Mouse (Mus musculus): ENCODE measurements around the gene Acot10. TPM values are rescaled to one million over a fixed set of nuclear protein-coding genes. Genes with fewer than 3 reads are reported as not detected.

The Acot10 gene
- polyA plus RNA-seq, 1 experiment from 2014 or later: 0.26 TPM

DNA sequence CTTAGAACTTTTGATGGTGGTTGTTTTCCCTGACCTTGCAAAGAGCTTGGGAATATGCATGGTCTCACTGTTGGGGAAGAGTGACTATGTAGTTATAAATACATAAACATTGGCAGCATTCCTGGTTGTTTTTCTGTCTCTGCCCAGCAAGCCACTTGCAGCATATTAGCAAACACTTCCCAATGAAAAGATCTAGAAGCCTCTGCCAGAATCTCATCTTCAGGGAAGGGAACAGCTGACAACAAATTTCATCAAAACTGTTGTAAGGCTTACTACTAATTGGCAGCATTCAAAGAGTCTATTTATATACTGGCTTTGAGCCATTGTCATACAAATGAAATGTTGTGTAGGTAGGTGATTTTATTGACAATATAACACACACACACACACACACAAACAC lies 800 bp upstream of the Acot10 start:
- Histone ChIP-seq H3K27ac (ENCODE audit: low read length) (no peak overlapping the region), H3K27me3 (replicated peaks; ENCODE audit: insufficient read depth, low read length) (no peaks in the 10 kb centered on the region), H3K4me2 (replicated peaks; ENCODE audit: low read depth, low read length) (no peak overlapping the region), H3K4me3 (ENCODE audit: low read depth, low read length) (no peak overlapping the region), H3K4me1 (ENCODE audit: insufficient read depth, low read depth, low read length) (no peaks in the 10 kb centered on the region), H3K36me3 (ENCODE audit: insufficient read depth, low read length) (no peaks in the 10 kb centered on the region), H3K9me3 (ENCODE audit: low read length) (no peaks in the 10 kb centered on the region), H3K9ac (replicated peaks; ENCODE audit: low read depth) (no peak overlapping the region)
- TF ChIP-seq EP300 (IDR thresholded peaks at IDR 0.05) (no peak), CTCF (IDR thresholded peaks at IDR 0.05) (no peak)
- no peak for ATAC-seq
- DNase-seq (ENCODE audit: low spot score): peak; percentile 40

DNA sequence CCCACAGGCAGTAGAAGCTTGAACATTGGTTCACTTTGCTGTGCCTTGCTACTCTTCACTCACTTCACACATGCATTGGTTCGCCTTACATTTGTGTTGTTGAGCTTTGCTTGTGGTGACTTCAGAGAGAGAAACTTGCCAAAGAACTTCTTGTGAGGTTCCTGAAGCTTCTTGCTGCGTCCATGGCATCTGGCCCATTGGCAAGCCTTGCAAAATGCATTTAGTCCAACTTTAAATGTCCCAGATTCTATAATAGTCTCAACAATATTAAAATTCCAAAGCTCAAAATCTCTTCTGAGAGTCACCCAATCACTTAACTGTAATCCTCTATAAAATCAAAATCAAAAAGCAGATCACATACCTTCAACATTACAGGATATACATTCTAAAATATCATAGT lies 6.3 kb downstream of the Acot10 start:
- no peaks in the 10 kb centered on the region for H3K9me3 ChIP-seq (ENCODE audit: low read length)
- TF ChIP-seq CTCF (IDR thresholded peaks at IDR 0.05): no peak
- TF ChIP-seq EP300 (IDR thresholded peaks at IDR 0.05): no peak
- 44% methylated on average over 2 of the region's 2 CpGs for WGBS

DNA sequence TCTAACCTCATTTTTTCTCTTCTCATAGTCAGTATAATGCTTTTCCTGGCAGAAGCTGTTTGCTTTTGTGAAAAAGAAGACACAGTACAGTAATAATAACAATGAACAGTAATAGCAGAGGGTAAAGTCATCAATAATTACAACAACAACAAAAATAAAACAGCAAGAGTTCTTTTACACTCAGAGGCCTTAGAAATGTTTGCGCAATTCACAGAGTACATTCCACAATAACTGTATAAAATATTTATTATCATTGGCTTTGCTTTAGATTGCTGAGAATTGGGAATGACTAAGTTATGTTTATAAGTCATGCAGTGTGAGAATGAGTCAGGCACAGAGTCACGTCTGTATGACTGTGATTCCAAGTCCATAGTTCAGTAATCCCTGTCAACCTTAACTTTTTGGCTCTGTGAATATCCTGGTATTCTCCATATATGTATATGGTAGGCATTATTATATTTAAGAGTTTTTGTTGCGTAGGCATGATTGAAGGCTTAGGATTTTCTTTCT lies 23.6 kb downstream of the Acot10 start:
- no peak for ATAC-seq
- DNase-seq (ENCODE audit: low spot score): no peak
- H3K4me3 ChIP-seq (ENCODE audit: low read depth, low read length): no peak overlapping the region
- H3K9me3 ChIP-seq (ENCODE audit: low read length): no peaks in the 10 kb centered on the region
- no peak overlapping the region for H3K4me2 ChIP-seq (replicated peaks; ENCODE audit: low read depth, low read length)
- H3K9ac ChIP-seq (replicated peaks; ENCODE audit: low read depth): no peak overlapping the region
- no peak overlapping the region for H3K27ac ChIP-seq (ENCODE audit: low read length)
- WGBS: 71% methylated on average over 3 of the region's 3 CpGs
- TF ChIP-seq CTCF (IDR thresholded peaks at IDR 0.05) (no peak), EP300 (IDR thresholded peaks at IDR 0.05) (no peak)
- H3K27me3 ChIP-seq (replicated peaks; ENCODE audit: insufficient read depth, low read length): no peaks in the 10 kb centered on the region
- H3K36me3 ChIP-seq (ENCODE audit: insufficient read depth, low read length): no peaks in the 10 kb centered on the region
- H3K4me1 ChIP-seq (ENCODE audit: insufficient read depth, low read depth, low read length): no peaks in the 10 kb centered on the region

More for the DNA sequence above, 6.3 kb downstream of the Acot10 start:
- H3K4me3 ChIP-seq (ENCODE audit: low read depth, low read length): no peak overlapping the region
- ATAC-seq (no peak), DNase-seq (ENCODE audit: low spot score) (no peak)
- H3K9ac ChIP-seq (replicated peaks; ENCODE audit: low read depth): no peak overlapping the region
- no peaks in the 10 kb centered on the region for H3K36me3 ChIP-seq (ENCODE audit: insufficient read depth, low read length)
- no peaks in the 10 kb centered on the region for H3K4me1 ChIP-seq (ENCODE audit: insufficient read depth, low read depth, low read length)
- H3K27ac ChIP-seq (ENCODE audit: low read length): no peak overlapping the region
- H3K27me3 ChIP-seq (replicated peaks; ENCODE audit: insufficient read depth, low read length): no peaks in the 10 kb centered on the region
- H3K4me2 ChIP-seq (replicated peaks; ENCODE audit: low read depth, low read length): no peak overlapping the region

DNA sequence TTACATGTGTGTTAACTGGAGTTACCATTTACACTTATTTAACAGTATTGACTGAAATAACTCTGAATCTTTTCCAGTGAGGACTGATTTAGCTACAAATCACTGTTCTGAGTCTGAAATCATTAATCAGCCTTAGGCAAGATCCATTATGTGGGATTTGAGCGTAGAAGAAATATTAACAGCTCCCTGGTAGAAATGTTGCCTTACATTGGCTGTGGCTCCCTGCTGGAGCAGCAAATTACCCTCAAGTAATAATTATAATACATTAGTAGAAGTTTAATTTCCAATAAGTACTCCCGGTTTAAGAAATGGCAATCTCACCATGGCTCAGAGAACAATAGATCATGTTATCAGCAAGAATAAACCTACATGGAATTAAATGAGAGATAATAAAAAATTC lies 27.4 kb downstream of the Acot10 start:
- no peaks in the 10 kb centered on the region for H3K4me1 ChIP-seq (ENCODE audit: insufficient read depth, low read depth, low read length)
- 86% methylated on average over 2 of the region's 2 CpGs for WGBS
- H3K4me2 ChIP-seq (replicated peaks; ENCODE audit: low read depth, low read length): no peak overlapping the region
- H3K27ac ChIP-seq (ENCODE audit: low read length): no peak overlapping the region
- H3K4me3 ChIP-seq (ENCODE audit: low read depth, low read length): no peak overlapping the region
- H3K9me3 ChIP-seq (ENCODE audit: low read length): no peaks in the 10 kb centered on the region
- no peaks in the 10 kb centered on the region for H3K27me3 ChIP-seq (replicated peaks; ENCODE audit: insufficient read depth, low read length)
- no peak for ATAC-seq
- no peak for DNase-seq (ENCODE audit: low spot score)
- TF ChIP-seq CTCF (IDR thresholded peaks at IDR 0.05): no peak
- no peak for TF ChIP-seq EP300 (IDR thresholded peaks at IDR 0.05)
- H3K36me3 ChIP-seq (ENCODE audit: insufficient read depth, low read length): no peaks in the 10 kb centered on the region
- H3K9ac ChIP-seq (replicated peaks; ENCODE audit: low read depth): no peak overlapping the region

DNA sequence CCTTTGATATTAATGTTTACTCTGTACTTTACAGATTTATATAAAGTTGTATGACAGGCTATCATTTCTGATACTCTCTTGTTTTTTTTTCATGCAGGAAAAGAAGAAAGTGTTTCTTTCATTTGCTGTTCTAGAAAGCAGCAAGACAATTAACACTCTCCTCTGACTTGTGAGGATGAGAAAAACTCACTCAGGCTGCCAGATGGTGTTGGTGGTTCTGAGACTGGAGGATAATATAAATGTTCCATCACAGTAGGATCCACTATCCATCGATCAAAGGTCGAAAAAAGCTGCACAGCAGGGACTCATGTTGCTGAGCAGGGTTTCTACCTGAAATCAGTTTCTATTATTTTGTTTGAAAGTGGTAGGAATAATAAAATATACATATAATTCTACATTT lies 32.0 kb downstream of the Acot10 start:
- Histone ChIP-seq H3K9me3 (ENCODE audit: low read length) (no peaks in the 10 kb centered on the region), H3K36me3 (ENCODE audit: insufficient read depth, low read length) (no peaks in the 10 kb centered on the region), H3K27ac (ENCODE audit: low read length) (no peak overlapping the region), H3K27me3 (replicated peaks; ENCODE audit: insufficient read depth, low read length) (no peaks in the 10 kb centered on the region), H3K4me3 (ENCODE audit: low read depth, low read length) (no peak overlapping the region), H3K4me2 (replicated peaks; ENCODE audit: low read depth, low read length) (no peak overlapping the region), H3K9ac (replicated peaks; ENCODE audit: low read depth) (no peak overlapping the region), H3K4me1 (ENCODE audit: insufficient read depth, low read depth, low read length) (no peaks in the 10 kb centered on the region)
- DNase-seq (ENCODE audit: low spot score): no peak
- WGBS: 54% methylated on average over 2 of the region's 2 CpGs
- TF ChIP-seq CTCF (IDR thresholded peaks at IDR 0.05) (no peak), EP300 (IDR thresholded peaks at IDR 0.05) (no peak)
- ATAC-seq: no peak

Other genes starting within 250 kb of the Acot10 start
- gene Cdh12, start 217.5 kb downstream of the Acot10 start, polyA plus RNA-seq (2015; fragmentation: Nextera tagmentation; extraction: Ambion mirVana): not detected in 2 replicates